Mouse (Mus musculus): ENCODE measurements around the gene Pigx.

DNA sequence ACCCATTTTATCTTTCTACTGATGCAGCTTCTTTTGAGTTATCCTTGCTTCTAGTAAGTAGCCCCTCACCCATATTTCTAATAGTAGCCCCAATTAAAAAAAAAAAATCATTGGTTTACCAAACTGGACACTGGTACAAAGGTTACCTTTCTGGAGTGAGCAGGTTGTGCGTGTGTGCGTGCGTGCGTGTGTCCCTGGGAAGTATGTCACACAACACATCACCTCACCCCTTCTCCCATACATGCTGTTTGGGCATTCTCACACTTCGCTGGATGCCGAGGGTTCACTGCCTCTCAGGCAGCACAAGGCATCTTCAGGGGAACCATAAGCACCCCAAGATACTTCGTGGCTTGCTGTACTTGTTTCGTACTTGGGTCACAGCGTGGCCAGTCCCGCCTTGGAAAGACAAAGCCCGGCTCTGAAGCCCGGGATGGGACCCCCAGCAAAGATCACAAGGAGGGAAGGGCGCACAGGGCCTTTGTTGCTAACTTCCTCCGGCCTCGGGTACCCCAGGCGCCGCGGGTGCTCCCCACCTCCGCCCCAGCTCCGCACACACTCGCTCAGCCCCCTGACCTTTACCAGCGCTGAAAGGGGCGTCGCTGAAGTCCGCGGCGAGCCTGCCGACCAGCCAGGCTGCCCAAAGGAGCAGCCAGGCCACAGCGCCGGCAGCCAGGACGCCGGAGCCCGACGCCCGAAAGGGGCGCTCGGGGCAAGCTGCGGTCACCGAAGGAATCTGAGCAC lies 473 bp downstream of the Pigx start:
- TF ChIP-seq CTCF (IDR thresholded peaks at IDR 0.05; ENCODE audit: control insufficient read depth, insufficient read depth, insufficient replicate concordance, low read depth, low read length) (no peak), POLR2A (IDR thresholded peaks at IDR 0.05; ENCODE audit: control insufficient read depth, low read depth, low read length) (no peak)
